Mouse (Mus musculus) layer of hippocampus, adult 9-11 months (tissue): Measurements from ENCODE around the gene Gpr18.
"Not testable (repeated sequence)": the region's sequence is repeated elsewhere in the genome, so short reads cannot be mapped to it uniquely, and the experiment has no call there.

ENCODE experiments used
- DNase-seq: peaks from one replicate; pipeline ENCODE4 v3.0.0; 2022

Gpr18 gene

GRCm38 (mm10) chr14:121879266-121879840, 36.2 kb downstream of the Gpr18 start:
- DNase-seq, result peak; percentile 63

GRCm38 (mm10) chr14:121878859-121879206, 36.7 kb downstream of the Gpr18 start:
- DNase-seq, result no peak

DNA sequence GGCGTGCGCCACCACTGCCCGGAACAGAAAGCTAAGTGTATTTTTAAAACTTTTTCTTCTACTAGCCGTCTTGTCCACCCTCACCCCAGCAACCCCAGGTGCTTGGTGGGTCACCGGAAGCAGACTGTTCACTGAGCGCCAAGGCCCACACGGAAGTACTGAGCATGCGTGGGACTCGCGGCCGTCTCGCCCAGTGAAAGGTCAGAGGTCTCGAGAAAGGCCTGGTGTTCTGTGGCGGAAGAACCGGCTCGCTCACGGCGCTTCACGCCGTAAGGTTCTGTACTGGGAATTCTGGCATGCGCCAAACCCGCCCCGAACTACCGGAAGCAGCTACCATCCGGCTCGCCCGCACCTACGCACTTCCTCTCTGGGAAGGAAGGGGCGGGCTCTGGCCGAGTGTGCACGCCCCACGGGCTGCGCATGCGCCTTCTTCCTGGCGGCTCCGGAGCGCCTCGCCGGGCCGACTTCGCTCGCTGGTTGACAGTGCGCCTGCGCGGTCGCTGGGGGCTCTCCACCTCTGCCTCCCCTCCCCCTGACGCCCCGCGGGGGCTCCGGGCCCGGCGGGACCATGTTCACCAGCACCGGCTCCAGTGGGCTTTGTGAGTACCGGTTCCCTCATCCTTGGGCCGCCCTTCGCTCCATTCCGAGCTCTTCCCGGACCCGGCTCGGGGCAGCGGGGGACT, 37.3 kb downstream of the Gpr18 start, which contains the start of gene Ubac2:
TSS of gene Ubac2 (plus strand) at position 445 of the 683 bp plus-strand sequence.
- peak; percentile 99 for DNase-seq

GRCm38 (mm10) chr14:121877640-121878039, 37.9 kb downstream of the Gpr18 start:
- DNase-seq, result no peak

- DNase-seq, result no peak
These were observed 38.7 kb downstream of the Gpr18 start for GRCm38 (mm10) chr14:121876860-121877259.

DNA sequence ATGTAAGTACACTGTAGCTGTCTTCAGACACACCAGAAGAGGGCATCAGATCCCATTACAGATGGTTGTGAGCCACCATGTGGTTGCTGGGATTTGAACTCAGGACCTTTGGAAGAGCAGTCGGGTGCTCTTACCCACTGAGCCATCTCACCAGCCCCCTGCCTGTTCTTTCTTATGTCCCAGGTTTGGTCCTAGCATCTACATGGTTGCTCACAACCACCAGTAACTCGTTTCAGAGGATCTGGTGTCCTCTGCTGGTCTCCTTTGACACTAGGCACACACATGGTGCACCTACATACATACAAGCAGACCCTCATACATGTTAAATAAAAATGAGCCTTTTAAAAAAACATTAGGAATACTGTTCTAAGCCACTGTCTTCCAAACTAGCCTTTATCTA, 39.4 kb downstream of the Gpr18 start:
- DNase-seq, result not testable (repeated sequence)

DNA sequence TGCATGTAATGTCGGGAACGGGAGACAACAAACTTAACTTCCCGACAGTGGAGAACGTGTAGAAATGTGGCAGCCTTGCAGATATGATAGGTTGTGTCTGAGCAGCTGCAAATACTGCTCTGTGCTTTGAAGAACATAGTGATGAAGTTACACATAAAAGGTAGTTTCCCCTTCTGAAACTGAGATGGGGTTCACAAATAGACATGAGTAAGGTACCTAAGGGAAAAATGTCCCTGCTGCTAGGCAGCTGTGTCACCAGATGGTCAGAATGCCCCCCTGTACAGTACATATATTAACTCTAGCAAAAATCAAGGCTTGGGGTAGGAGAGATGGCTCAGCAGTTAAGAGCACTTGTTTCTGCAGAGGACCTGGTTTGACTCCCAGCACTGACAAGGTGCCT, 41.9 kb downstream of the Gpr18 start:
- no peak for DNase-seq

DNA sequence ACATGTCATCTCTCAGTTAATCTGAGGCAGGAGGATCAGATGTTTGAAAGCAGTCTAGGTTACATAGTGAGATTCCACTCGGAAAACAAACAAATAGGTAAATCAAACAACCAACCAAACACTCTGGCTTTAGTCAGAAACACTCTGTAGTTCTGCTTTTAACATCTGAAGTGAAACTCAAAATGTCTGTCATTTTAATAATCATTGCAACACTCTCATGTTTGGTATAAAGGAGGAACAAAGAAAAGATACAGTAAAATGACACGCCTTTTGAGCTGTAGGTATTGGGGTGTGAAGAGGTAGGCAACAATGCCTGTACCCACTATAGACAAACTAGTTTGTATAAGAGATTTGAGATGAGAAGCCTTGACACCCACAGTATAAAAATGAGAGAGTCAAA, 42.4 kb downstream of the Gpr18 start:
- no peak for DNase-seq

GRCm38 (mm10) chr14:121872760-121873159, 42.8 kb downstream of the Gpr18 start:
- DNase-seq, result no peak

DNA sequence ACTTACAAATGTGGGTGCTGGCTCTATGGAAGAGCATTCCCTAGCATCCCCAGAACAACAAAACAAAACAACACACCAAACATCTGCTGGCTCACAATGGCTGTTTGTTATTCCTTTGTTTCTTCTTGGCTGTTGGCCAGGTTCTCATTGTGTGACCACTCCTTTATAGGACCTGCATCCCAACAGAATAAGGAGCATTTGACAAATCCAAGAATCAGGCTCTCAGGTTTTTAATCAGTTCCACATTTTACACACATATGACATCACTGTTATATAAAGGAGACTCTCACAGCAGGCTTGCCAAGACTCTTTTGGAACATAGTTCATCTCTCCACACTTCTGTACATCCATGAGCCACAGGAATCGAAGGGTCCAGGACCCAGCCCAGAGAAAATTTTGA, 46.5 kb downstream of the Gpr18 start:
- DNase-seq, result peak; percentile 35

GRCm38 (mm10) chr14:121866574-121866973, 49.0 kb downstream of the Gpr18 start:
- no peak for DNase-seq

GRCm38 (mm10) chr14:121865162-121865561, 50.4 kb downstream of the Gpr18 start:
- peak; percentile 41 for DNase-seq
